Mouse (Mus musculus) testis, postnatal 10 days (tissue): Measurements from ENCODE around the gene A730009L09Rik.
A peak's percentile ranks its signal among the peaks of the same experiment; 100 is the strongest.

Experiments used
- DNase-seq: peaks from one replicate; pipeline ENCODE4 v3.0.0; 2021; ENCODE audit warnings: low spot score

A730009L09Rik gene

GRCm38 (mm10) chr16:84514821-84515220 is at the start of gene A730009L09Rik:
TSS of gene A730009L09Rik (plus strand) at chr16:84515121.
- no peak for DNase-seq

GRCm38 (mm10) chr16:84465581-84466165 is 49.2 kb upstream of the A730009L09Rik start:
- DNase-seq: no peak

- no peak for DNase-seq
Observed at GRCm38 (mm10) chr16:84468898-84469297, 46.0 kb upstream of the A730009L09Rik start.

- DNase-seq: no peak
Observed at GRCm38 (mm10) chr16:84469994-84470393, 44.9 kb upstream of the A730009L09Rik start.

GRCm38 (mm10) chr16:84473406-84473805 is 41.5 kb upstream of the A730009L09Rik start:
- DNase-seq: no peak

GRCm38 (mm10) chr16:84474712-84475111 is 40.2 kb upstream of the A730009L09Rik start:
- no peak for DNase-seq

GRCm38 (mm10) chr16:84476948-84477347 is 38.0 kb upstream of the A730009L09Rik start:
- no peak for DNase-seq

- no peak for DNase-seq
Observed at GRCm38 (mm10) chr16:84477528-84477927, 37.4 kb upstream of the A730009L09Rik start.

- no peak for DNase-seq
Observed at GRCm38 (mm10) chr16:84477952-84478351, 37.0 kb upstream of the A730009L09Rik start.

- DNase-seq: no peak
Observed at GRCm38 (mm10) chr16:84485931-84486330, 29.0 kb upstream of the A730009L09Rik start.

GRCm38 (mm10) chr16:84494818-84495217 is 20.1 kb upstream of the A730009L09Rik start:
- DNase-seq: no peak

- DNase-seq: no peak
Observed at GRCm38 (mm10) chr16:84495438-84495837, 19.5 kb upstream of the A730009L09Rik start.

- no peak for DNase-seq
Observed at GRCm38 (mm10) chr16:84507681-84508080, 7.2 kb upstream of the A730009L09Rik start.

- no peak for DNase-seq
Observed at GRCm38 (mm10) chr16:84521975-84522635, 7.2 kb downstream of the A730009L09Rik start.

GRCm38 (mm10) chr16:84523061-84523460 is 8.1 kb downstream of the A730009L09Rik start:
- DNase-seq: no peak

GRCm38 (mm10) chr16:84527375-84527774 is 12.5 kb downstream of the A730009L09Rik start:
- peak; percentile 77 for DNase-seq

- no peak for DNase-seq
Observed at GRCm38 (mm10) chr16:84532803-84533202, 17.9 kb downstream of the A730009L09Rik start.

GRCm38 (mm10) chr16:84546059-84546458 is 31.1 kb downstream of the A730009L09Rik start:
- DNase-seq: no peak

GRCm38 (mm10) chr16:84549122-84549521 is 34.2 kb downstream of the A730009L09Rik start:
- no peak for DNase-seq

- DNase-seq: no peak
Observed at GRCm38 (mm10) chr16:84550445-84550844, 35.5 kb downstream of the A730009L09Rik start.

- no peak for DNase-seq
Observed at GRCm38 (mm10) chr16:84553981-84554380, 39.1 kb downstream of the A730009L09Rik start.

GRCm38 (mm10) chr16:84558113-84558917 is 43.4 kb downstream of the A730009L09Rik start:
- no peak for DNase-seq
